Mouse (Mus musculus) spleen, adult 2 months (tissue): ENCODE data around the gene Xrcc4. TPM values are rescaled to one million over a fixed set of nuclear protein-coding genes. Genes with fewer than 3 reads are reported as not detected.

Experiments
- DNase-seq, 2 experiments: peaks; one replicate each; pipeline versions ENCODE4 v3.0.0 to v3.0.0-alpha.2; 2012 to 2021; ENCODE audit warnings: low spot score in 2 of 2, low read depth in 1 of 2
- H3K27ac ChIP-seq: fragments of 200-500 bp; 2 replicates; pipeline ENCODE4 v1.5.1; 2012; ENCODE audit warnings: low read length, inconsistent platforms; ENCODE audit not compliant: insufficient read depth
- H3K27me3 ChIP-seq: fragments of 200-500 bp; 2 replicates; pipeline ENCODE4 v1.6.1; 2012; ENCODE audit warnings: mild to moderate bottlenecking, moderate library complexity, low read length, inconsistent platforms; ENCODE audit not compliant: control insufficient read depth, insufficient read depth
- H3K36me3 ChIP-seq: fragments of 200-500 bp; 2 replicates; pipeline ENCODE4 v1.6.1; 2012; ENCODE audit warnings: mild to moderate bottlenecking, low read length, inconsistent platforms; ENCODE audit not compliant: control insufficient read depth, insufficient read depth
- H3K4me1 ChIP-seq: fragments of 200-500 bp; 2 replicates; pipeline ENCODE4 v1.6.1; 2011; ENCODE audit warnings: inconsistent platforms; ENCODE audit not compliant: control insufficient read depth, insufficient read depth, insufficient read length
- H3K4me3 ChIP-seq: fragments of 200-500 bp; 2 replicates; pipeline ENCODE4 v1.5.1; 2011; ENCODE audit warnings: mild to moderate bottlenecking, inconsistent platforms; ENCODE audit not compliant: insufficient read depth, insufficient read length; ENCODE audit errors: extremely low read depth
- CTCF ChIP-seq: fragments of 200-500 bp; IDR thresholded peaks from 2 replicates; pipeline ENCODE4 v1.5.1; 2011; ENCODE audit warnings: mild to moderate bottlenecking, inconsistent platforms; ENCODE audit not compliant: insufficient read depth, insufficient read length, insufficient replicate concordance; ENCODE audit errors: extremely low read depth
- POLR2A ChIP-seq: fragments of 200-500 bp; IDR thresholded peaks from 2 replicates; pipeline ENCODE4 v1.6.1; 2011; ENCODE audit warnings: low read depth, low read length, inconsistent platforms
- WGBS: fragments of 180-500 bp; shearing (Covaris S2); methylation state at CpG from one replicate; pipeline ENCODE4 v1.1.7; 2018; 5-methylcytosine and 5-hydroxymethylcytosine counted together
- polyA plus RNA-seq: library from polyadenylated mRNA; depleted of rRNA; stranded (reverse); fragments of >200 nt; gene quantifications from 2 replicates; pipeline ENCODE4 v1.2.3, GENCODE M21; 2012

The Xrcc4 gene
- polyA plus RNA-seq, 1 experiment: 0.28 TPM

- Histone ChIP-seq H3K27me3 (no peaks in the 10 kb centered on the region), H3K4me3 (no peak overlapping the region), H3K36me3 (no peaks in the 10 kb centered on the region), H3K27ac (no peak overlapping the region), H3K4me1 (no peaks in the 10 kb centered on the region)
- DNase-seq: no peak
- no peak for TF ChIP-seq POLR2A
- no peak for TF ChIP-seq CTCF
- 91% methylated on average over 2 of the region's 2 CpGs for WGBS
Observed at GRCm38 (mm10) chr13:89833053-89833670, 256.2 kb downstream of the Xrcc4 start.

GRCm38 (mm10) chr13:89828429-89828970, 260.9 kb downstream of the Xrcc4 start:
- no peaks in the 10 kb centered on the region for H3K27me3 ChIP-seq
- no peak overlapping the region for H3K4me3 ChIP-seq
- DNase-seq: no peak
- no peak overlapping the region for H3K27ac ChIP-seq
- no peaks in the 10 kb centered on the region for H3K36me3 ChIP-seq
- no peak for TF ChIP-seq CTCF
- no peak for TF ChIP-seq POLR2A
- no peaks in the 10 kb centered on the region for H3K4me1 ChIP-seq
- WGBS: 74% methylated on average over 3 of the region's 3 CpGs

DNA sequence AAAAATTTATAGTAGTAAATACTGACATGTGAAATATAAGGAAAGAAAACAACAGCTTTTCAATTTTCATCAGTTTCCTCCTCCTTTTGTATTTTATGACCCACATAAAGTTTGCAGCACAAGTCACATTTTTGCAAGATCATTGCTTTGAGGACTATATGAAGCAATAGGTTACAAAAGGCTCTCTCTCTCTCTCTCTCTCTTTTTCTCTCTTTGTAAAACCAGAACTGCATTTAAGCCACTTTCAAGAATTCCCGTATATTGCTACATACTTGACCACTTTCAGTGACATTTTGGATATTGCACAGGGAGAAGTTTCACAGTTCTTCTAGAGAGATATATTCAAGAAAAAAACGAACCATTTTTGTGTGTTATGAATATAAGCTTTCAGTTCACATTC, 261.6 kb downstream of the Xrcc4 start:
- Histone ChIP-seq H3K27ac (no peak overlapping the region), H3K27me3 (no peaks in the 10 kb centered on the region), H3K4me3 (no peak overlapping the region), H3K36me3 (no peaks in the 10 kb centered on the region), H3K4me1 (no peaks in the 10 kb centered on the region)
- no peak for TF ChIP-seq CTCF
- no peak for TF ChIP-seq POLR2A
- DNase-seq: no peak
- 75% methylated on average over 2 of the region's 2 CpGs for whole genome bisulfite sequencing

DNA sequence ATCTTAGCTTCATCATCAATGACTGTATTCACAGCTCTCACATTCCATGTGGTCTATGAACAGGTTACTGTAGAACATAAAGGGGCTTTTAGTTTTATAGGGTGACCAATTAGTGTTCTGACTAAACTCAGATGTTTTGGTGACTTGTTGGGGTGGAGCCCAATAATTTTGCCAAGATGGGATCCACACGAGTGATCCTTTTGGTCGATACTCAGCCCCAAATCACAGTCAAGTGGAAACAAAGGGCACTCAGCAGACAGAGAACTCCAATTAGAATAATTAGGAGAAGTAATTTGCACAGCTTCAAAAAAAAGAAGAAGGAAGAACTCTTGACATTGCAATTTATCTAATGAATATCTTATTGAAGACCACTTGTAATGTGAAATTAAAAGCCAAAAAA, 274.9 kb downstream of the Xrcc4 start:
- Histone ChIP-seq H3K36me3 (no peaks in the 10 kb centered on the region), H3K27ac (no peak overlapping the region), H3K4me1 (no peaks in the 10 kb centered on the region), H3K4me3 (no peak overlapping the region), H3K27me3 (no peaks in the 10 kb centered on the region)
- no peak for DNase-seq
- TF ChIP-seq POLR2A (no peak), CTCF (no peak)
- WGBS: 93% methylated on average over 2 of the region's 2 CpGs

GRCm38 (mm10) chr13:89812169-89812568, 277.2 kb downstream of the Xrcc4 start:
- DNase-seq: no peak
- Histone ChIP-seq H3K27me3 (no peaks in the 10 kb centered on the region), H3K4me1 (no peaks in the 10 kb centered on the region), H3K4me3 (no peak overlapping the region), H3K27ac (no peak overlapping the region), H3K36me3 (no peaks in the 10 kb centered on the region)
- 87% methylated on average over 2 of the region's 2 CpGs for WGBS
- TF ChIP-seq CTCF (no peak), POLR2A (no peak)

- Histone ChIP-seq H3K36me3 (no peaks in the 10 kb centered on the region), H3K27me3 (no peaks in the 10 kb centered on the region), H3K27ac (no peak overlapping the region), H3K4me1 (no peaks in the 10 kb centered on the region), H3K4me3 (no peak overlapping the region)
- no peak for DNase-seq
- TF ChIP-seq CTCF: no peak
- TF ChIP-seq POLR2A: no peak
Observed at GRCm38 (mm10) chr13:89809024-89809423, 280.4 kb downstream of the Xrcc4 start.

GRCm38 (mm10) chr13:89801901-89802300, 287.5 kb downstream of the Xrcc4 start:
- H3K27me3 ChIP-seq: no peaks in the 10 kb centered on the region
- H3K36me3 ChIP-seq: no peaks in the 10 kb centered on the region
- H3K27ac ChIP-seq: no peak overlapping the region
- DNase-seq: no peak
- TF ChIP-seq POLR2A (no peak), CTCF (no peak)
- WGBS: 91% methylated on average over 2 of the region's 2 CpGs
- no peaks in the 10 kb centered on the region for H3K4me1 ChIP-seq
- H3K4me3 ChIP-seq: no peak overlapping the region
